Mouse (Mus musculus) splenic B cell, adult 2 months (primary cell): ENCODE data around the gene Timm17a.

ENCODE experiments used
- DNase-seq: peaks from one replicate; pipeline ENCODE4 v3.0.0-alpha.2; 2011; ENCODE audit warnings: low read depth, low spot score
- H3K27me3 ChIP-seq: 2 replicates; pipeline ENCODE4 v1.6.1; 2012; ENCODE audit warnings: mild to moderate bottlenecking, low read length, moderate library complexity, mixed read lengths; ENCODE audit not compliant: control insufficient read depth, poor library complexity, insufficient read depth, severe bottlenecking
- H3K36me3 ChIP-seq: 2 replicates; pipeline ENCODE4 v1.6.1; 2012; ENCODE audit warnings: mild to moderate bottlenecking, low read length, moderate library complexity, mixed read lengths; ENCODE audit not compliant: control insufficient read depth, poor library complexity, insufficient read depth, severe bottlenecking

Gene Timm17a

DNA sequence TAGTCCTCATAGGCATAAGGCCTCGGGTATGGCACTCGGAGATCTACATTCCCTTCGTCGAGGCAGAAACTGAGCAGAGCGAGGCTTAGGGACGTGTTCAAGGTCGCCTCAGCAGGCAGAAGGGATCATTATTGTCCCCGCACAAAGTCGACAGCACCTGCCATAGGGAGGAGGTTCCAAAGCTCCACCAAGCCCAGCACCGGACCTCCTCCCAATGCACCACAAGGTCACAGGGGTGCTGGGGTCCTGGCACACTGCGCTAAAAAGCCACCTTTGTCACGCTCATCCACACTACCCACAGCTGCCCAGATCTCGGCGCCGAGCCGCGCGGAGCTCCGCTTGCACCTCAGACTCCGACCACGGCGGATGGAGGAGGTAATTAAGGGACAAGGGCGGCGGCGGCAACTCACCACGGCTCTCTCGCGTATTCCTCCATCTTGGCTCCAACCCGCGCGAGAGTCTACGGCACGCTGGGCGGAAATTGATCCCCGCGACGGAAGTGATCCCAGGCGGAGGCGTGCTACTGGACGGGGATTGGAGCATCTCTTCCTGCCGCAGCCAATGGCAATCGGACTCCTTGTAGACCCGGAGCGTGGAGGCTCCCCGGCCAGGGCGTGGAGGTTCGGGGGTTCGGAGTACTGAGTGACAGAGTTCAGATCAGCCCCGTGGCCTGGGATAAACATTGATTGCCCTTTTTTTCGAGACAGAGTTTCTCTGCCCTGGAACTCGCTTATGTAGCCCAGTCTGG is at the start of gene Timm17a:
TSS of gene Timm17a (minus strand) at position 495 of the 748 bp plus-strand sequence.
- DNase-seq = peak; percentile 92

DNA sequence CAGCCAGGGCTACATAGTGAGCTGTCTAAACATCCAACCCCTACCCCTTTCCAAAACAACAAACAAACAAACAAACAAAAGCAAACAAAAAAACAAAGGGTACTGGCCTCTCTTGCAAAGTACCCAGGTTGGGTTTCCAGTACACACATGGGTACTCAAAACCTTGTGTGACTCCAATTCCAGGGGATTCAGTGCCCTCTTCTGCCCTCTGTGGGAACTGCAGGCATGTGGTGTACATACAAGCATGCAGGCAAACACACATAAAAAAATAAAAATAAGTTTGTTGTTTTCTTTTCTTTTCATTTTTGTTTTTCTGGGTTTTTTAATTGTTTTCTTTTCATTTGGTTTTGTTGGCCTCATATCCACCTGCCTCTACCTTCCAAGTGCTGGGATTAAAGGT is 48.5 kb upstream of the Timm17a start:
- no peaks in the 10 kb centered on the region for H3K27me3 ChIP-seq
- no peaks in the 10 kb centered on the region for H3K36me3 ChIP-seq
- DNase-seq = no peak

More for the DNA sequence above, at the start of gene Timm17a:
- Histone ChIP-seq H3K36me3 (no peaks in the 10 kb centered on the region), H3K27me3 (no peaks in the 10 kb centered on the region)

DNA sequence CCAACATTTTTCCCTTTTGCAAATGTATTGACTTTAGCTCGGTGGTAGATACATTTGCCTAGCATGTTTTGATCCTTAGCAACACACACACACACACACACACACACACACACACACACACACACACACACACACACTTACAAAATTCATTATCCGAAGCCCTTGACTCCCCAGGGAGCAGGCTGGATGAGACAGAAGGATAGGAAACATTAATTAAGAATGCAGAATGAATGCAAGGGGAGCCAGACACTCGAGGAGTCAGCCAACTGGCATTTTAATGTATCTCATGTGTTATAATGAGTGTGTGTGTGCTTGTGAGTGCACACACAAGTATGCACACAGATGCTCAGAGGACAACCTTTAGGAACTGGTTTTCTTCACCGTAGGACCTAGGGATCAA is 47.9 kb upstream of the Timm17a start:
- Histone ChIP-seq H3K36me3 (no peaks in the 10 kb centered on the region), H3K27me3 (no peaks in the 10 kb centered on the region)
- no peak for DNase-seq

DNA sequence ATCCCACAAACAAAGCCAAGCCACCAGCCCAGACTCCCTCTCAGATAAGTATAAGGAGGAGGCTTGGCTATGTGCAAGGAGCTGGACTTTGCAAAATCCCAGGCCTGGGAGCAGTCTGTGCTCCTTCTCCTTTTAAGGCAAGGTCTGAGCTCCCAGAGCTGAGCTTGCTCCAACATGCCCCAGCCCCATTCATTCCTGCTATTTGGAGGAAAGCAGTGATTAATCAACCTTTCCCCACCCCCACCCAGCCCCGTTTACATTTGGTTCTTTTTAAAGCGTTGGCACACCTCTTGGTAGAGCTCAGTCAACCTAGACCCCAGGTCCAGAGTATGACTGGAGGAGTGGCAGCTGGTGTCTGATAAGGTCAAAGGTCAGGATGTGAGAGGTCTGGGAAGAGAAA is 45.5 kb upstream of the Timm17a start:
- Histone ChIP-seq H3K27me3 (no peaks in the 10 kb centered on the region), H3K36me3 (no peaks in the 10 kb centered on the region)
- no peak for DNase-seq

DNA sequence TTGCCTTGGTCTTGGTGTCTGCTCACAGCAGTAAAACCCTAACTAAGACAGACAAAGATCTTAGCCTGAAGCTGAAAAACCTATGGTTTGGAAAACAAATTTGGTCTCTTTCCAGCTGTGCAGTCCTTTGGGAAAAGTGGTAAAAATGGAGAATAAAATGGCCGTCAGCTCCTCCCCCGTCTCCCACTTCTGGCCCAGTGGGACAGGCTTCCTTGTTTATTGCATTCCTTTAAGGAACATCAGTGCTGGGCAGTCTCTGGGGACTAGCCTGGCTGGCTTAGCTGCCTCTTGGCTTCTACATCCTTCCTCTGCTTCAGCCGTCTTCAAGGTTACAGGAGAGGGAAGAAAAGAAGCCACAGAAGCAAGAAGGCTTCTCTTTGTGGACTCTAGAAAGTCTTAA is 38.4 kb upstream of the Timm17a start:
- H3K27me3 ChIP-seq = no peaks in the 10 kb centered on the region; the same call in 1 of the 2 replicates
- no peak for DNase-seq
- H3K36me3 ChIP-seq = no peaks in the 10 kb centered on the region

DNA sequence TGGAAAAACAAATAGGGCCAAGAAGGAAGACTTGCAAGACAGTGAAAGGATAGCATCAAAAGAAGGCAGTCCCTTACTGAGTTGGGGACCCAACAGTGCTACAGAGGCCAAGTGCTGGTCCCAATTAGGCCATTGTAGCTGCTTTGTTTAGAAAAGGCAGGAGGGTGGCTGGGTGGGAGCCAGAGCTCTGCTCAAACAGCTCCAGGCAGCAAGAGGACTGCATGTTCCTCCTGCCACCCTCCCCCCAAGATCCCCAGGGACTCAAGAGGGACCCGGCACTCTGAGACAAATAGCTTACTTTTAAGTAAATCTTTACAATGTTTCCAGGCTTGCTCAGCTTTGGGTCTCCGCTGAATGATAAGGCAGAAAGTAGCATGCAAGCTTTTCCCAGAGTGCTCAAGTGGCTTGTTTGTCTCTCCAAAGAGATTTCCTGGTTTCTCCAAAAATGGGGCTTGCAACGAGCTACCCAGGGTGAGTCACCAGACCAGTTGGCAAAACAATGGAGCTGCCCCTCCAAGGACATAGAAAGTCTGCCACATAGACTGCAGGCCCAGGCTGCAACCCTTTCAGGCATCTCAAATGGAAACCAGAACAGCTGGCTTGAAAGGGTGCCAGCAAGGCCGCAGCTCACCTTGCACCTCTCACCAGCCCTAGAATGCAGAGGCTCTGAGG is 34.1 kb upstream of the Timm17a start:
- no peaks in the 10 kb centered on the region; the same call in 1 of the 2 replicates for H3K27me3 ChIP-seq
- no peak for DNase-seq

GRCm38 (mm10) chr1:135346891-135347290 is 33.3 kb upstream of the Timm17a start:
- Histone ChIP-seq H3K27me3 (no peaks in the 10 kb centered on the region; the same call in 1 of the 2 replicates), H3K36me3 (no peaks in the 10 kb centered on the region)
- DNase-seq = no peak

More for the DNA sequence above, 34.1 kb upstream of the Timm17a start:
- H3K36me3 ChIP-seq = no peaks in the 10 kb centered on the region

DNA sequence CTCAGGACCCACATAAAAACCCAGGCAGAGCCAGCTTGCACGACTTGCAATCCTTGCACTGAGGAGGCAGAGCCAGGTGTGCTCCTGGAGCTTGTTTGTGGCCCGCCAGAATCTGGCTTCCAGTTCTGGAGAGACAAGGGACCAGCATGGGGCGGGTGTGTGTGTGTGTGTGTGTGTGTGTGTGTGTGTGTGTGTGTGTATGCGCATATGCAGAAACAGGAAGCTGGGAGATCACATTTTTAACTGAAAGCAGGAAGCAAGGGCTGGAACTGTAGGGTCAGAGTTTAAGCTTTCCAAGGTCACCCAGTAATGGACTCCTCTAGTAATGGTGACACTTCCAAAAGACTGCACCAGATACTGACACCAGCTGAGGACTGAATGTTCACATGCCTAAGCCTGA is 30.4 kb upstream of the Timm17a start:
- H3K36me3 ChIP-seq = no peaks in the 10 kb centered on the region
- no peaks in the 10 kb centered on the region for H3K27me3 ChIP-seq
- no peak for DNase-seq

DNA sequence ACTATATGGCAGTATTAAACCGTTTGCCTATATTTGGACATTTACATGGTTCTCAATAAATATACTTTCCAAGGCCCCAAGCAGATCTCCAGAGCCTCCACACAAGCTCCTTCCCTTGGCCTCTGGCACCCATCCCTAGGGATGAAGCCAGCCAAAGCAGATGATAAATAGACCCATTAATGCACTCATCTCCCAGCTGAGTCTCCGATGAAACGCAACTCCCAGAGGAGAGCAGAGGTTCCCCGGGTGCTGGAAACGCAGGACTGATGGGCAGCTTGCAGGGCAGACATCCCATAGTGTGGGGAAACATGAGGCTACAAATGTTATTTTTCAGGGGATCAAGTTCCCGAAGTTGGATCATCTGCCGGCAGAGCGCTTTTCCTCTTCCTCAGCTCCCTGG is 28.4 kb upstream of the Timm17a start:
- Histone ChIP-seq H3K36me3 (no peaks in the 10 kb centered on the region), H3K27me3 (no peaks in the 10 kb centered on the region)
- DNase-seq = no peak

- Histone ChIP-seq H3K27me3 (no peaks in the 10 kb centered on the region), H3K36me3 (no peaks in the 10 kb centered on the region)
- no peak for DNase-seq
Measured at GRCm38 (mm10) chr1:135330578-135330977, 17.0 kb upstream of the Timm17a start.

GRCm38 (mm10) chr1:135328368-135328767 is 14.8 kb upstream of the Timm17a start:
- Histone ChIP-seq H3K36me3 (no peaks in the 10 kb centered on the region), H3K27me3 (no peaks in the 10 kb centered on the region)
- DNase-seq = no peak

- no peak for DNase-seq
- Histone ChIP-seq H3K27me3 (no peaks in the 10 kb centered on the region), H3K36me3 (no peaks in the 10 kb centered on the region)
Measured at GRCm38 (mm10) chr1:135325934-135326333, 12.4 kb upstream of the Timm17a start.

DNA sequence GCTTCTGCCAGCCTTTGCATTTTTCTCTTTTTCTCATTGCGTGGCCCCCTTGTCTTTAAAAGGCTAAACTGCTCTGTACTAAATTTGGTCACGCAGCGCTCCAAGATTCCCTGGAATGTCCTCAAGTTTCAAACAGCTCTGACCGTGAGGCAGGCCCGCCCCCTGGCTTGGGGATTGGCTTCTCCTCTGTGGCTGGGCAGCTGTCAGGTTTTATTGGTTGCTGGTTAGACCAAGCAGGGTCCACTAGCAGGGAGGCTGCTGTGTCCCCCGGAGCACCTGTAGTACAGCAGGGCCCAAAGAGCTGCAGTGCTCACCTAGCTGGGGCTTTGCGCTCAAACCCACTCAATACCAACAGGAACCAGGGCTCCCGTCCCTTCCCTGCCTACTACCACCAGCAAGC is 11.0 kb upstream of the Timm17a start, which contains the start of gene Lmod1:
TSS of gene Lmod1 (plus strand) at position 237 of the 400 bp plus-strand sequence.
- DNase-seq = no peak
- Histone ChIP-seq H3K27me3 (no peaks in the 10 kb centered on the region), H3K36me3 (no peaks in the 10 kb centered on the region)

GRCm38 (mm10) chr1:135323367-135323901 is 9.9 kb upstream of the Timm17a start:
- Histone ChIP-seq H3K27me3 (no peaks in the 10 kb centered on the region), H3K36me3 (no peaks in the 10 kb centered on the region)
- no peak for DNase-seq

DNA sequence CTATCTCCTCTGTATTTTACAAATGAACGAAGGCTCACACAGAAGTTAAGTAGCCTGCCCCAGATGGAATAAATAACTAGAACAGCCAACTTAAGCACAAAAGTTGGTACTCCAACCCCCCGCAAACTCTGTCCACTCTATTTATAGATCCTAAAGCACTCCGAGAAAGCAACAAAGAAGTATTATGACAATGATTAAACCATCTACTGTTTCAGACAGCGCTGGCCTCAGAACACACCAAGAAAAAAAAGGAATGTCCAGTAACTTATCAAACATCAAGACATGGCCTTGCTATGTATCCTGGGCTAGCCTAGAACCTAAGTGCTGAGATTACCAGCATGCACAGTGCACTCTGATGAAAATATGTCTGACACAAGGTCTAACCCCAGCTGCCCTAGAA is 1.4 kb downstream of the Timm17a start:
- DNase-seq = no peak
- Histone ChIP-seq H3K36me3 (no peaks in the 10 kb centered on the region), H3K27me3 (no peaks in the 10 kb centered on the region)
